Mouse (Mus musculus): ENCODE results near the gene Pgm2l1. TPM values are rescaled to one million over a fixed set of nuclear protein-coding genes. Genes with fewer than 3 reads are reported as not detected.
"Not testable (repeated sequence)": the region's sequence is repeated elsewhere in the genome, so short reads cannot be mapped to it uniquely, and the experiment has no call there.

Pgm2l1 gene
- polyA plus RNA-seq, 1 experiment, result 8.0 TPM

DNA sequence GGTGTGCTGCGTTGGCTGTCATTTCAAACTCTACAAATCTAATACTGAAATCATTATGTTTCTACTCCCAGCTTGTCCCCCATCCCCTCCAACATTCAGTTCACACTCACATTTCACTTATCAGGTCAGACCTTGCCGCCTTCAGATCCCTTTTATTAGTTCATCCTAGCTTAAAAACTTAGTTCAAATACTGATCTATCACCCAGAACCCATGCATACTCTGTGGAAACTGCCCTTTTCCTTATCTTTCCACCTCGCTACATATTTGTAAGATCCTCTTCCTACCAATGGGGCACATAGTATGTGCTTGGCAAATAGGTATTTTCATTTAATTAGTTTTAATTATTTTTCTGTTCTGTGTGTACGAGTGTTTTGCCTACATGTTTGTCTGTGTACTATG is 17.0 kb downstream of the Pgm2l1 start:
- TF ChIP-seq FLI1 (IDR thresholded peaks at IDR 0.05; ENCODE audit: low read length), result no peak
- no peak for TF ChIP-seq GATA1 (IDR thresholded peaks at IDR 0.05; ENCODE audit: borderline replicate concordance, low read length)
- Histone ChIP-seq H3K4me3 (replicated peaks) (no peak overlapping the region), H3K27me3 (replicated peaks) (no peaks in the 10 kb centered on the region), H3K4me1 (peaks cover 13% of the 10 kb centered on the region), H3K9me3 (no peaks in the 10 kb centered on the region), H3K36me3 (replicated peaks; ENCODE audit: low read length) (peaks cover 24% of the 10 kb centered on the region)

DNA sequence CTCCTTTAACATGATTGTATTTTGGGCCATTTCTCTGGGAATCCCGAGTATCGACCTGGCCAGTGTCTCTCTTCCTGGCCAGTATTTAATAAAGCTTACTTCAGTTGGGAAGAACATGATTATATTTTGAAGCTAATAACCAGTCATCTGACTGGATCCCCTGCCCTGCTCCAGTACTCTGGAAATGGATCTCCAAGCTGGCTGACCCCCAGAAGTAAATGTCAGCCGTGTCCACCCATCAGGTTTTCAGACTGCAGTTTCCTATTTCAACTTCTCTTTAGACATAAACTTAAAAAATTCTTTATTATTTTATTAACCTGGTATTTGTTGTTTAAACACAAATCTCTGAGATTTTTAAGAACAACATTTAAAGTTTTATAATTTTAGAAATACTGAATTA is 18.0 kb downstream of the Pgm2l1 start:
- no peak for TF ChIP-seq FLI1 (IDR thresholded peaks at IDR 0.05; ENCODE audit: low read length)
- no peak for TF ChIP-seq GATA1 (IDR thresholded peaks at IDR 0.05; ENCODE audit: borderline replicate concordance, low read length)

DNA sequence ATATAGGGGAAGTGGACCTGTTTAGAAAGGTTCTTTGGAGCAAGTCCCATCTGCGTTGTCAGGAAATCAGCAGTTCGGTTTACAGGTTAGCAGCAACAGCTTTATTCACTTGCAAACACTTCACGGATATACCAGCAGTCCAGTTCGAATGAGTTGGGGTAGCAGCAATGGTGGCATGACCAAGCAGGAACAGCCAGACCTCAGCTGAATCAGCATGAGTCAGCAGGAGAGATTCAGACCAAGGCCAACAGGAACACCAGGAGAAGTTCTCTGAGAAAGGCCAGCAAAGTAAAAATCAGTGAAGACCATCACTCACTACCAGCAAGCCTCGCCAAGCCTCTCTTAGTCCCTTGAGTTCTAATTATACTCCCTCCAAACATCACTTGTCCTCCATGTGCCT is 23.5 kb downstream of the Pgm2l1 start:
- no peaks in the 10 kb centered on the region for H3K27me3 ChIP-seq (replicated peaks)
- peaks cover 13% of the 10 kb centered on the region for H3K4me1 ChIP-seq
- peaks cover 60% of the 10 kb centered on the region for H3K36me3 ChIP-seq (replicated peaks; ENCODE audit: low read length)
- TF ChIP-seq FLI1 (IDR thresholded peaks at IDR 0.05; ENCODE audit: low read length) (no peak), GATA1 (IDR thresholded peaks at IDR 0.05; ENCODE audit: borderline replicate concordance, low read length) (no peak)
- no peak overlapping the region for H3K4me3 ChIP-seq (replicated peaks)
- H3K9me3 ChIP-seq, result peaks cover 6% of the 10 kb centered on the region; the same call in 1 of the 2 replicates

More for the DNA sequence above, 18.0 kb downstream of the Pgm2l1 start:
- H3K36me3 ChIP-seq (replicated peaks; ENCODE audit: low read length), result peaks cover 25% of the 10 kb centered on the region
- no peak overlapping the region for H3K4me3 ChIP-seq (replicated peaks)
- H3K27me3 ChIP-seq (replicated peaks), result no peaks in the 10 kb centered on the region
- peaks cover 13% of the 10 kb centered on the region for H3K4me1 ChIP-seq
- no peaks in the 10 kb centered on the region for H3K9me3 ChIP-seq

DNA sequence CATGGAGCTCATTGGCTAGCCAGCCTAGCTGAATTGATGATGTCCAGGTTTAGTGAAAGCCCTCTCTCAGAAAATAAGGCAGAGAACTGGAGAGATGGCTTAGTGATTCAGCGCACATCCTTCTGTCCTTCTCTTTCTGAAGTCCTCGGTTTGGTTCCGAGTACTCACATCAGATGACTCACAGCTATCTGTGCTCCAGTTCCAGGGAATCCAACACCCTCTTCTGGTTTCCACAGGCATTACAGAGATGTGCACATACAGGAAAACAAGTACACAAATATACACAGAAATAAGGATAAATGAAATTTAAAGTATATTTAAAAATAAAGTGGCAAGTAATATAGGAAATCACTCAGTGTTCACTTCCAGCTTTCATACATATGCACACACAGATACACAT is 35.2 kb downstream of the Pgm2l1 start:
- Histone ChIP-seq H3K9me3 (no peaks in the 10 kb centered on the region), H3K27me3 (replicated peaks) (no peaks in the 10 kb centered on the region), H3K36me3 (replicated peaks; ENCODE audit: low read length) (peaks cover 71% of the 10 kb centered on the region), H3K4me1 (peaks cover 5% of the 10 kb centered on the region; the same call in 1 of the 2 replicates), H3K4me3 (replicated peaks) (no peak overlapping the region)
- TF ChIP-seq FLI1 (IDR thresholded peaks at IDR 0.05; ENCODE audit: low read length) (no peak), GATA1 (IDR thresholded peaks at IDR 0.05; ENCODE audit: borderline replicate concordance, low read length) (no peak)

DNA sequence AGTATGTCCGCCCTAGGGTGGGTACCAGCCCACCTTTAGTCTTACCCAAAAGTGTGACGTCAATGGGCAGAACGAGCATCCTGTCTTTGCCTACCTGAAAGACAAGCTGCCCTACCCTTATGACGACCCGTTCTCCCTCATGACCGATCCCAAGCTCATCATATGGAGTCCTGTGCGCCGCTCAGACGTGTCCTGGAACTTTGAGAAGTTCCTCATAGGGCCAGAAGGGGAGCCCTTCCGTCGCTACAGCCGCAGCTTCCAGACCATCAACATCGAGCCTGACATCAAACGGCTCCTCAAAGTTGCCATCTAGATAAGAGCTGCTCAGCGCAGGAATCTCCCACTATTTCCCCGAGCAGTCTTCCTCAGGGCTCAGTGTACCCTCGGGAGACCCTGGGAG is 37.7 kb downstream of the Pgm2l1 start:
- H3K36me3 ChIP-seq (replicated peaks; ENCODE audit: low read length), result peaks cover 84% of the 10 kb centered on the region

DNA sequence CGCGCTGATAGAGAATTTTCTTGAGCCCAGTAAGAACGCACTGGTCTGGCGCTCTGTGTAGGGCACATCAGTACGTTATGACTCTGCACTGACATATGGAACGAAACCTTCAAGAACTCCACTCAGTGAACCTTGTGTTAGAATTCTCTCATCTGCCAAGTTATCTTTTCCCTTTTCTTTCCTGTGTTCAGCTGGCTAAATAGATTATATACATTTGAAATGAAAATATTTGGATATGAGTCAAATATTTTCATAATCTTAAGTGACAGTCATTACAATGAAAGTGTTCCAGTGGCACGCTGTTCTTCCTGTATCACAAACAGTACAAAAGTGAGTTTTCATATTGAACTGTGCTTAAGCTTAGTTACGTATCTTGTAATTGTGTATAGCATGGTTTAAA is 45.2 kb downstream of the Pgm2l1 start:
- no peak for TF ChIP-seq GATA1 (IDR thresholded peaks at IDR 0.05; ENCODE audit: borderline replicate concordance, low read length)
- Histone ChIP-seq H3K36me3 (replicated peaks; ENCODE audit: low read length) (peaks cover 61% of the 10 kb centered on the region), H3K27me3 (replicated peaks) (no peaks in the 10 kb centered on the region), H3K4me3 (replicated peaks) (no peak overlapping the region), H3K9me3 (no peaks in the 10 kb centered on the region), H3K4me1 (no peaks in the 10 kb centered on the region)

More for the DNA sequence above, 37.7 kb downstream of the Pgm2l1 start:
- not testable (repeated sequence) for H3K4me1 ChIP-seq; H3K4me3 ChIP-seq (replicated peaks); H3K27me3 ChIP-seq (replicated peaks); H3K9me3 ChIP-seq

DNA sequence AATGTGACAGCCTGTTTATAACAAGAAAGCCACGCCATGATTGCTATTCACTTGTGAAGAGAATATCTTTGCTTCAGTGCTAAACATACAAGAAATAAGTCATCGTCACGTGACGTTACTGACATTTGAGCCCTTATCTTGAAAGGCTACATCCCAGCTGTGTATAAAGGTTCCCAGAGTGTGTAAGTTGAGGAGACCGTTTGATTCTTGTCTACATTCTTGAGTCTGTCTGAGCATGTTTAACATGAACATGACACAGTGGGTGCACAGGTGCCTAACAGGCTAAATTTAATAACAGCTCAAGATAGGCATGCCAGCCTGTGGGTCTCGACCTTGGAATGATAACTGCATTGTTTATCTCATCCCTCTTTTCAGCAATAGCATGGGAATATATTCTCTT is 47.3 kb downstream of the Pgm2l1 start:
- TF ChIP-seq GATA1 (IDR thresholded peaks at IDR 0.05; ENCODE audit: borderline replicate concordance, low read length) (no peak), FLI1 (IDR thresholded peaks at IDR 0.05; ENCODE audit: low read length) (no peak)
- H3K4me1 ChIP-seq, result no peaks in the 10 kb centered on the region
- H3K27me3 ChIP-seq (replicated peaks), result no peaks in the 10 kb centered on the region
- peaks cover 44% of the 10 kb centered on the region for H3K36me3 ChIP-seq (replicated peaks; ENCODE audit: low read length)
- H3K9me3 ChIP-seq, result no peaks in the 10 kb centered on the region
- no peak overlapping the region for H3K4me3 ChIP-seq (replicated peaks)

DNA sequence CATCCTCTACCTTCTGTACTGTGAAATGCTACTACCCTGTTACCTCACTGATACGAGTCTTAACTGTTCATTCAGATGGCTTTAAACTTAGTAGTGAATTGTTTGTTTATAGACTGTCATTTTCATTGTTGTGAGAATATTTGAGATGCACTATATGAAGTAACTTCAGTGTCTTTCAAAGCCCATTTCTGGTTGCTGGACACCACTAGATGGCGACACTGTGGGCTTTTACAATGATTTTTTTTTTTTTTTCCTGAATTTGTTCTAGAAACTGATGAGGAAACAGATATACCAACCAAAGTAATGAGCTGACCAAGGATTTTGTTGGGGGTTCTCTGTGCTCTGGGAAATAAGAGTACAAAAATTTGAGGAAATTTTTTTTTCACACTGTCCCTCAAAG is 49.2 kb downstream of the Pgm2l1 start:
- Histone ChIP-seq H3K4me1 (peaks cover 4% of the 10 kb centered on the region), H3K36me3 (replicated peaks; ENCODE audit: low read length) (peaks cover 25% of the 10 kb centered on the region), H3K27me3 (replicated peaks) (peaks cover 5% of the 10 kb centered on the region), H3K4me3 (replicated peaks) (no peak overlapping the region), H3K9me3 (no peaks in the 10 kb centered on the region)
- TF ChIP-seq FLI1 (IDR thresholded peaks at IDR 0.05; ENCODE audit: low read length) (no peak), GATA1 (IDR thresholded peaks at IDR 0.05; ENCODE audit: borderline replicate concordance, low read length) (no peak)

DNA sequence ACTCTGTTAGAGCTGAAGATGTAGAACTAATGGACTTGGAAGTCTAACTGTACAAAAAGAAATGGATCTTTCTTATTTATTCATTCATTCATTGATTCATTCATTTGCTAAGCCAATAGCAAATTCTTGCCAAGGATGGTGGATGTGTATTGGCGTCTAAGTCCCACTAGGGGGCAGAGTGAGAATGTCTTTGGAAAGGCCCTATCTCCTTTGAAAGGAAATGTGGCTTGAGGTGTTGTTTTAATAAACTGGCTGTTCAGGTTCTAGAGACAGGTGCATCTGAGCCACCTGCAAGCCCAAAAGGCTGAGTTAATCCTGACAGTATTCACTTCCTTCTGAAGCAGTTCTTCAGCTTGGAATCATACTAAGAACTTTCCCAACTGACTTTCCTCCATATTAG is 52.6 kb downstream of the Pgm2l1 start:
- peaks cover 3% of the 10 kb centered on the region for H3K36me3 ChIP-seq (replicated peaks; ENCODE audit: low read length)
- H3K9me3 ChIP-seq, result no peaks in the 10 kb centered on the region
- no peak for TF ChIP-seq FLI1 (IDR thresholded peaks at IDR 0.05; ENCODE audit: low read length)
- no peak for TF ChIP-seq GATA1 (IDR thresholded peaks at IDR 0.05; ENCODE audit: borderline replicate concordance, low read length)
- no peak overlapping the region for H3K4me3 ChIP-seq (replicated peaks)
- peaks cover 4% of the 10 kb centered on the region for H3K4me1 ChIP-seq
- peaks cover 26% of the 10 kb centered on the region for H3K27me3 ChIP-seq (replicated peaks)

DNA sequence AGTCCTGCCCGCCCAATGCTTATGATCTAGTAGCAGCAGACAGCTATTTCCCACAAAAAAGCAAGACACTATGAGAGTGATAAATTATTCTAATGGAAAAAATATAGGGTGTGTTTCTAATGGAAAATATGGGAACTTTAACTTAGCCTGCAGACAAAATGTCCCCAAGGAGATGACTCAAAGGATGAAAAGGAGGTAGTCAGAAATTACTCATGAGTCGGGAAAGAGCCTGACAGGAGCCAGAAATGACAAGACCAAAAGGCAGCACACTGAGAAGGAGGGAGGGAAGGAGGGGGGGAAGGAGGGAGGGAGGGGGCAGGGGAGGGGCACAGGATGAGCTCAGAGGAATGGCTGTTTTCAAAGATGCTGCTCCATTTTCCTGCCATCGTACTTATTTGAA is 54.4 kb downstream of the Pgm2l1 start:
- no peak for TF ChIP-seq FLI1 (IDR thresholded peaks at IDR 0.05; ENCODE audit: low read length)
- TF ChIP-seq GATA1 (IDR thresholded peaks at IDR 0.05; ENCODE audit: borderline replicate concordance, low read length), result no peak
- Histone ChIP-seq H3K36me3 (replicated peaks; ENCODE audit: low read length) (peaks cover 2% of the 10 kb centered on the region), H3K27me3 (replicated peaks) (peaks cover 44% of the 10 kb centered on the region), H3K4me1 (peaks cover 16% of the 10 kb centered on the region), H3K4me3 (replicated peaks) (no peak overlapping the region), H3K9me3 (no peaks in the 10 kb centered on the region)

DNA sequence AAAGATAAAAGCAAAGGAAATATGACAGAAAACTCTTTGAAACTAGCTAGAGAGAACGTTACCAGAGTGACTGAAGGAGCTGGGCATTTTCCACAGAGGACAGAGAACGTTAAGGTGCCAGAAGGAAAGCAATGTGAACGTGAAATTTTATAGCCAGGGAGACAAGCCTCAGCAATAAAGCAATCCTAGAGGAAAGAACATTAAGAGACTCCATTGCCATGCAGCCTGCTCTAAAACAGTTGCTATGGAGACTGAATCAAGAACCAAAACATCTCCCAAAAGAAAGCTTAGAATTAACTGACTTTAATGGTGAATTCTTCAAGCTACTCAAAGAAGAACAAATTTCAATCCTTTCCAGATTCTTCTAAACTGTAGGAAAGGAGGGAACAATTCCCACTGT is 56.1 kb downstream of the Pgm2l1 start:
- H3K9me3 ChIP-seq, result no peaks in the 10 kb centered on the region
- no peaks in the 10 kb centered on the region for H3K36me3 ChIP-seq (replicated peaks; ENCODE audit: low read length)
- TF ChIP-seq GATA1 (IDR thresholded peaks at IDR 0.05; ENCODE audit: borderline replicate concordance, low read length) (no peak), FLI1 (IDR thresholded peaks at IDR 0.05; ENCODE audit: low read length) (no peak)
- peaks cover 19% of the 10 kb centered on the region for H3K4me1 ChIP-seq
- H3K4me3 ChIP-seq (replicated peaks), result no peak overlapping the region
- peaks cover 60% of the 10 kb centered on the region for H3K27me3 ChIP-seq (replicated peaks)
